Mouse (Mus musculus) adrenal gland, adult 8-10 months (tissue): ENCODE data around the gene Dcaf1. TPM values are rescaled to one million over a fixed set of nuclear protein-coding genes. Genes with fewer than 3 reads are reported as not detected.

Source experiments
- DNase-seq: peaks from one replicate; pipeline ENCODE4 v3.0.0; 2022
- total RNA-seq, 4 experiments: library from RNA; stranded (reverse); gene quantifications; 2 replicates each; pipeline ENCODE4 v1.2.4; 2022

The Dcaf1 gene
- total RNA-seq, result 10 to 100 TPM; 32.4 to 50.2 (median 37.7) TPM

DNA sequence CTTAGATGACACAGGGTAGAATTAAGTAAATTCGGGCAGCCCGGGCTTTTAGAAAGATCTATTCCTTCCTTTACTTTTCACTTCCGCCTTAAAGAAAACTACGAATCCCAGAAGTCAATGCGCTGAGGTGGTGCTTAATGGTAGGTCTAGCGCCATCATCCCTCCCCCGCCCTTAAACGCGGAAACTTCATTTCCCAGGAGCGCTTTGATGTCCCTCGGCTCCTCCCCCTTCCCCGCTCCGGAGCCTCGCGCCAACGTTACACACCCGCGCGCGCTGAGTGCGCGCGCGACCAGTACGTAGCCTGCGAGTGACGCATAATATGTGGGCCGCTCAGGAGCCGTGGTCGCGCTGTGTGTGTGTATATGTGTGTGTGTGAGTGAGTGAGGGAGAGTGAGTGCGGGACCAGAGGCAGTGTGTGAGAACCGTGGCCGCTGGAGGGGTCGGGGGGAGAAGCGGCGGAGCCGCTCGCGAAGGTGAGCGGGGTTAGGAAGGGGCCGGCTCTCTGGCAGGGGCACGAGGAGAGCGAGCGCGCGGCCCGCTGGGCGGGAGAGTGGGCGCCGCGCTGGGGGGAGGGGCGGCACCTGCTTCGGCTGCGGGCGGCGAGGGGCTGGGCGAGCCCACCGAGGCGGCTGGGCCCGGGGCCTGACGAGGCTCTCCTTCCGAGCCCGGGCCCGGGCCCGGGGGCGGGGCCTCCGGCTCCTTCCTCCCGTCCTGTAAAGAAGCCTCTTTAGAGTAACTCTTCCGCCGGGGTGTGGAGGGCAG lies at the start of gene Dcaf1:
Gene Dcaf1 (plus strand): TSS at position 257 of the 763 bp plus-strand sequence.
- peak; percentile 92 for DNase-seq

DNA sequence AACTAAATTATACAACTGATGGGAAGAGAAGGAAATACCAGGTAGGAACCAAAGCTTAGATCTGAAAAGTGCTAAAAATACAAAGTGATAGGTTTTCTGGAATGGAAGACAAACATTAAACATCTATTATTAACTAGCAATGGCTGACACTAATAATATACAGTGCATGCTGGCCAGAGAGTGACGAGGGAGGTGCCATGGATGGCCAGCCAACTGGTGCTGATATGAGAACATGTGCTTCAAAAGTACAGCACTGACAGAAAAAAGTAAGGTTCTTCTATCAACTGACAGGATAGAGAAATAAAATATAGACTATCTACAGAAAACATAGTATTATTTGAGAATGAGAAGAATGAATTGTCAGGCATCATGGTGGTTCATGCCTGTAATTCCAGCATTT lies 45.6 kb upstream of the Dcaf1 start:
- DNase-seq, result no peak

DNA sequence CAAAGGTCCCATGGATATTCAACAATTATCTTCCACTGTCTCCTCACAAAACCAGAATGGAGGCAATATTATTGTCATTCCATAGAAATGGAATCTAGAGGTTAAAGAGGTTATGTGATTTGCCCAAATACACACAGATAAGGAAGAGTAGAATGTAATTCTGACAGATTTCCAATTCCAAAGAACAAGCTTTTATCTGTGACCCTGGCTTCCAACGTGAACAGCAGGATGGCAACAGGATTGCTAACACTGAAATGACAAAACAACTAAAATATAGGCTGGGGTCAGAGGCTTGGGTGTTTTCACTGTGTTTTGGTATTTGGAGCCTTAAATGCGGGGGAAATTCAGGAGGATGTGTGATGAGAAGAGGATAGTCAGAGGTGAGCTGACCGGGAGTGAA lies 44.3 kb upstream of the Dcaf1 start:
- DNase-seq, result no peak

DNA sequence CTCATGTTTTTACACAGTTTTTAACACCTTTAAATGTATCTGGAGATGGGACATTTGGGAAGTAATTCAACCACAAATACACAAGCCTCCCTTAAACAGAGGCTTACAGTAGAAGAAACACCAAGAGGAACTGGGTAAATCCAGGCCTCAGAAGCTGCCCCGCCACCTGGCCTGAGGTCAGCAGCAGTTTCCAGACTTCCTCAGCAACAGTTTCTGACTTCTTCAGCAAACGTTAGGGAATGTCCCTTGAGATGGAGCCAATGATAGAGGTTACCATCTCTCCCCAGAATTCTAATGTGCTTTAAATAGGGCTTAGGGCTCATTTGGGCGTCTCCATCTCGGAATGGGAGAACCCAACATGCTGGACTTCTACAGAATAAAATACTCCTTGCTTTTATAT lies 43.4 kb upstream of the Dcaf1 start:
- no peak for DNase-seq

DNA sequence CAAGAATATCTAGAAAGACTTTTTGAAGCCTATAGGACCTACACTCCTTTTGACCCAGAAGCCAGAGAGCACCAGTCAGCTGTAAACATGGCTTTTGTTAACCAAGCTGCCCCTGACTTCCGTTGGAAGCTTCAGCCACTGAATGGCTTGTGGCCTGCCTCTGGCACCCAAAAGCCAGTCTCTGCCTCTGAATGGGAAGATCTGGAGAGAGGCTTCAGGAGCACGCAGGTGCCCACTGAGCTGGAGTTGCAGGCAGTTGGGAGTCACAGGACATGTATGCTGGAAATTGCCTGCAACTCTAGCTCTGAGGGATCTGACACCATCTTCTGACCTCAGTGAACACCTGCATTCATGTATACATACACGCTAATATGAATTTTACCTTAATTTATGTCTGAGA lies 41.6 kb upstream of the Dcaf1 start:
- no peak for DNase-seq

DNA sequence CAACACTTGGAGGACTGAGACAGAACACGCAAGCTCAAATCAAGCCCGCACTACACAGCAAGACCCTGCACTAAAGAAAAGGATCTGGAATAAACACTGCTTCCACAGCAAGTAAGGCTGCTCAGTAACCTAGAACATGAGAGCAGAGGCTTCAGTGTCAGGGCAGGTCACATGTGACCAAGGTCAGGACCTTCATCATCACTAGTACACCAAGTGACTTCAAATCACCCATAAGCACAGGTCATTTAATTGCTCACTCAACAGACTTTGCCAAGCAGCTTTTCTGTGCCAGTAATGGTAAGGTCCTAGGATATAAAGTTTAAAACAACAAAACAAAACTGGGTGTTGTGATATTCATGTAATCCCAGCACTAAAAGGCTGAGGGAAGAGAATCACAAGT lies 38.1 kb upstream of the Dcaf1 start:
- peak; percentile 23 for DNase-seq

DNA sequence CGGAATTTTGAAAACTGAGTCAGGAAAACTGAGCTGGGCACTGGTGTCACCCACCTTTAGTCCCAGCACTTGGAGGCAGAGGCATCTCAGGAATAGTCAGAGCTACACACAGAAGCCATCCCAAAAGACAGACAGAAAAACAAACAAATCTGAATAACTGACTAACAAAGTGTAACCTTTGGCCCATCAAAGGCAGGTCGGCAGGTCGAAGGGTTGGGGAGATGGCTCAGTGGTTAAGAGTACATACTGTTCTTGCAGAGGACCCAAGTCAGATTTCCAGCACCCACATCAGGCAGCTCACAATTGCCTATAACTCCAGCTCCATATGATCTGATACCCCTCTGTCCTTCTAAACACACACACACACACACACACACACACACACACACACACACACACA lies 36.5 kb upstream of the Dcaf1 start:
- no peak for DNase-seq

DNA sequence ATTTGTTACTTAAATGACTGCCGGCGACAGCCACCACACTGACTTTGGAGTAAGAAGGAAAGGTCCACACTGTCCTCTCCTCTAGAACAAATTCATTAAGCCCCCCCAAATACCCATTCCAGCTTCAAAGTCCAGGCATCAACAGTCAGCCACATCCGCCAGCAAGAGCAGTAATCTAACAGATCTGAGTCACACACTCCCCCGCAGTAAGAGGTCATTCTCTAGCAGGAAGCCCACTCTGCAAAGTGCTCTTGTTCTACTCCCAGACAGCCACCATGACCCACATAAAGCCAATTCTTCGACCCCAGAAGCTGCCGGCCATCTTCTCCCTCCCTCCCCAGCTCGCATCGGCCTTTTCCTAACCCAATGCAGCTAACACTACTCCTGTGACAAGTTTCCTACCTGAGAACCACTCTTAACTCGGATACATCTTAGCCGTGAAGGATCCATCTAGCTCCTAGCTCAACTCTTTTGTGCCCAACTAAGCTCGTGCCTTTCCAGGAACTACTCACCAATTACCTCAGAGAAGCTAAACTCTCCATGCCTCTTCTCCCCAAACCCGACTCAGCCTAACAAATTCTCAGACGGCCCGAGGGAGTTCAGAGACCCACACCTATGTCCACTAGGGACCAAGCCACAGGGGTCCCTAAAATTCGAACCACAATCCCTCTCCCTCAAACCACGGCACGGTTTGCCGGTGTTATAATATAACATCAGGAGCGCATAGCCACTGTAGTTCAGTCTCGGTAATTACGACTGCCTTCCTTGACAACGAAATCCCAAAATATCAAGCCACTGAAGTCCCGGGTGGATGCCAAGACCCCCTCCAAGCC lies 33.5 kb upstream of the Dcaf1 start:
- no peak for DNase-seq

DNA sequence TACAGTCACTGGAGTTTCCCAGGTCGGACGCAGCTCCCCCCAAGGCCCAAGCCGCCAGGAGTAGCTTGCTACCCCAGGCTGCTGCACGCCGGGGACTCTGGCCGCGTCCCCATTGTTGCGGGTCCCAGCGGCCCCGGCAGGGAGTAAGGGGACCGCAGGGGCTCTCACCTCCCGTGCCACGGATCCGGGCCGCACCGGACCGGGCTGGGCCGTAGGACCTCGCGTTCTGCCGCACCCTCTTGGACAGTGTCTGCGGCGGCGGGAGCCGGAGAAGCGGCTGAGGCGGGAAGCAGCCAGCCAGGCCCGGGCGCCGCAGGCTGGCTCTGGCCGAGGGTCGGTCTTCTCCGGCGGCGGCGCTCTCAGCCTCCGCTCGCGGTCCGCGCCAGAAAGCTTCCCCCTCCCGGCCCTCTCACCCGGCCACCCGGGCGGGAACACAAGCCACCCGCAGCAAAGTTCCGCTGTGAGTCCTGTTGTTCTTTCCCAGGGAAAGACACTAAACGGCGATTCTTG lies 32.8 kb upstream of the Dcaf1 start, which contains the start of gene Rad54l2:
Gene Rad54l2 (minus strand): TSS at position 383 of the 510 bp plus-strand sequence.
- peak; percentile 74 for DNase-seq

DNA sequence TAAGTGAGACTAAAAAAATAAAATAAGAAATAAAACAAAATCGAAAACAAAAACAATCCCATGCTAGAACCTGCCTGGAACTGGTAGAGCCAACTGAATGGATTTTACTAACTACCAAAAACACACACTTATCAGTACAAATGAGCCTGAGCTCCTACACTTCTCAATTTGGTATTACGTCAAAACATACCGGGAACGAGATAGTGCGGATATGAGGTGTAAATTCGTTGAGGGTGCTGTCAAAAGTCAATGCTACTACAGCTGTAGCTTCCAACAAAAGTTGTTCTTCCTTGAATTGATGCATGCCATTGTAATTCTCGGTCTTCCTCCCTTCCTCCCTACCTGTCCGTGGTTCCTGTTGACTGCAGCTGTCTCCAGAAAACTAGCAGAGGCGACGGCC lies 32.3 kb upstream of the Dcaf1 start:
- no peak for DNase-seq

DNA sequence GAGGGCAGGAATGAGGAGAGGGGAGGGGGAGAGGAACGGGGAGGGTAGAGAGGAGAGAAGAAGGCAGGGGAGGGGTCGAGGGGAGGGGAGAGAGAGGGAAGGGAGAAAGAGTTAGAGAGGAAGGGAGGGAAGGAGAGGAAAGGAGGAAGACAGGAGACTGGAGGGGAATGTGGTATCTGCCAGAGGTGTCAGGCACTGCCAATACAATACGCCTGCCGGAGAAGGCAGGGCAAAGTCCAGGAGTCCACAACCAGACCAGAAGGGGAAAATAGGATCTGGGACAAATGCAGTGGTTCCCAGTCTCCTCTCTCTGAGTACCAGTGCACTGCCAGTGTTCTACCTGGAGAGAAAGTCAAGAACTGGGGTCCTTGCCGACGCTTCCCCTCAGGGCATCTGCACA lies 30.8 kb upstream of the Dcaf1 start:
- no peak for DNase-seq

DNA sequence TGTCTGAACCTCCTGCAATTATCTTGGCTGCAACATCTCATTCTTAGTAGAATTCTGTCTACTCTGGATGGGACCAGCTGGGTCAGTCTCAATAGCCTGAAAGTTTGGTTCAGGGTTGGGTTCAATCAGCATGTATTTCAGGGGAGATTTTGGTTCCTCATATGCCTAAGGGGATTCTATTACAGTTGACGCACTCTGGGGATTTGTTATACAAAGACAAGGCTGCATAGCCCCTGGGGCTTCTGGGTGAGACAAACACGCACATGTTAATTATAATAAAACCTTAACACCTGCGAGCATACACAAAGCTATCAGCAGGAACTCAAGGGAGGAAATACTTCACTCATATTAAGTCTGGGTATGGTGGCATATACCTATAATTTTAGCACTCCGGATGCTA lies 15.2 kb upstream of the Dcaf1 start:
- no peak for DNase-seq

DNA sequence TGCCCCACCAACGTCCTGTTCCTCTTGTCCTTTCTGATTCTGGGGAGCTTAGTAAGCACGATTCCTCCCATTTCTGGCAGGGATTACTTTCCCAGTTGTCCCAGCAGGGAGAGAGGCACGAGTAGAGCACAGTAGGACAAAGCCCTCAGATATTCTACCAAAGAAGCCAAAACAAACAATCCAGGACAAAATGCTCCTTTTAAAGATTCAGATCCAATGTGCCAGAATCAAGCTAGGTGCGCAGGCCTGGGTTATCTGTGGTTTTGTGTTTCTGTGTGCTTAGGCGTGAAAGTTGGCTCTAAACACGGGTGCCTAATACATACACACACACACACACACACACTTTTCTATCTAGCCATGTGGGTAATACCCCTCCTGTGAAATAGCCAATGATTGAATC lies 3.5 kb upstream of the Dcaf1 start:
- DNase-seq, result no peak

DNA sequence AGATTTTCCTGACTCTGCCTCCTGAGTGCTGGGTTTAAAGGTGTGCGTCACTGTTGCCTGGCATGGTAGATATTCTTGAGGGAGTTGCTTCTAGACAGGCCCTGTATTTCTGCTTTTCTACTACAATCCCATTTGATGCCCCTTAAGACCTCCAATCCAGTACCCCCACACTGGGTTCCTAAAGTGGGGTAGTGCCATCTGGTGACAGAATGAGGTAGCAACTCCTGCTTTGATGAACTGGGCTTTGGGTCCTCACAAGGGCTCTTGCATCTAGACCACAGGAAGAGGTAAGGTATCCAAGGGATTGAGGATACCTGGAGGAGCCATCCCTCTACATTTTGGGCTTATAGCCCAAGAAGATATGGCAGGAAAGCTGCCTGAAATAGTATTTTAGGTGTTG lies 2.5 kb upstream of the Dcaf1 start:
- no peak for DNase-seq

DNA sequence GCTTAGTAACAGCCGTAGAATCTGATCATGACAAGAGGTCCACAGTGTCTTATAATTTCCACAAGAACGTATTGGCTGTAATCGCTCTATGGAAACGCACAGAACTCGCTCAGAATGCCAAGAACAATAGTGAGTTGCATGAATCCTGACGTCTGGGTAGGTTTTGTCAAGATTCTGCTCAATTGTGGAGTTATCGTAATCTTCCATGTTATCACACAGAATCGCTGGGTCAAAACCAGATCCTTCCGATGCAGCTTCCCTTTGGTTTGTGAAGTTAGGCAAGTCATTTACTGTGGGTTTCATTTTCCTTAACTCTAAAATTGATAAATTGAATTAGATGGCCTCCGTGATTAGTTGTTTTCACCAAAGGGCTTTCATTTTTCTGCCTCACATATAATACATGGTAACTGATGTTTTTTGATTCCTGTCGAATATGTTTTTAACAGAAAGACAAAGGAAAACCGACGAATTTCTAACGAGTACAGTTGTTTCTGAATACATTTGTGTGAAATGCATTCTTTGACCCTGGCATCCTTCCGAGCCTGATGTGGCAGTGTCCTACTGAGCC lies 540 bp upstream of the Dcaf1 start:
- DNase-seq, result no peak

DNA sequence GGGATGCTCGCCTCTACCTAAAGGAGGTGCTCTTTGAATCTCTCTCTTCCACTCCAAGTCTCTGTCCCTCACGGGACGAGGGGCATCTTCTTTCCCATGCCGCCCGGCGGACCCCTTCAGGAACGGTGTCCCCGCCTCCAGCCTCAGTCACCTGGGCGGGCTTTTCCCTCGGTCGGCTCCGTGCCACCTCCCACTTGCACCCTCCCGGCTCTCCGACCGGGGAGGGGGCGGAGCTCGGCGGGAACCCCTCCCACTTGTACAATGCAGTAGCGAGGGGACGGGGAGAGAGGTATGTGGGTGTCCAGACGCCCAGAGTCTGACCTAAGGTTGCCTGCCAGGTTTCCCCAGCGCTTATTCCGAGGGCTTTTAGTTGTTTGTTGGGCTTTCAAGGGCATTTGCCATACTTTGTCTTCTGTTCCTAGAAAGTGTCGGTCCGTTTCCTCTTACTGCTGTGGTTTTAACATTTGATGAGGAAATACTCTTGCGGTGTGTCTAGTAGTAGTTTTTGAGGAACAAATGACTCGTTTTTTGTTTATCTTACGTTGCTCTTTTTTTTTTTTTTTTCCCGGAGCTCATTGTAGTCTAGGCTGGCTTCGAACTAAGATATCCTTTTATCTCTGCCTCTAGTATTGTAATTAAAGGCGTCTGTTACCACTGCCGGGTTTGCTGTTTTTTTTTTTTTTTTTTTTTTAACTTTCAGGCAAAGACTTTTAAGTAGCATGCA lies 869 bp downstream of the Dcaf1 start:
- peak; percentile 89 for DNase-seq

DNA sequence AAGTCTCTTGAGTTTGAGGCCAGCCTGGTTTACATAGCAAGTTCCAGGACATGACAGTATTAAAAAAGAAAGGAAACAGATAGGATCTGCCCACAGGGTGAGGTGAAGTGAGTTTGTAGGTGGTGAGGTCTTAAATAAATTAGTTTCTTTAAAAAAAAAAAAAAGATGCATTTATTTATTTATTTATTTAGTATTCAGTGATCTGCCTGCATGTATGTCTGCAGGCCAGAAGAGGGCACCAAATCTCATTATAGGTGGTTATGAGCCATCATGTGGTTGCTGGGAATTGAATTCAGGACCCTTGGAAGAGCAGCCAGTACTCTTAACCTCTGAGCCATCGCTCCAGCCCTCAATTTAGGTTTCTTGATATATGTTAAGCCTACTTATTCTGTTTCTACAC lies 18.9 kb downstream of the Dcaf1 start:
- no peak for DNase-seq

DNA sequence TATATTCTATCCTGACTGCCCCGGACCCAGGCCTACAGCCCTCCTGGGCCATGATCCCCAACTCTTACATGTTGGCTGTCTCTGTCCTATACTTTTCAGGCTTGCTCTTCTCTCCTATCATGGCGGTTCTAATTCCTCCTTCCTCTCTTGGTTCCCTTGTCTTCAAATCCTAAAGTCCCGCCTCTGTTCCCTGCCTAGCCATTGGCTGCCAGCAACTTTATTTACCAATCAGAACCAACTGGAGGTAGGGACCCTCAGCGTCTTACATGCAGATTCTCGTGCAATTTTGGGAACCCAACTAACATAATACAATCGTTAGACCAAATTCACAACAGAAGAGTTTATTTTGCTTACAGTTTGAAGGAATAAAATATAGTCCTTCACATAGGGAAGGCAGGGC lies 21.1 kb downstream of the Dcaf1 start:
- DNase-seq, result no peak

DNA sequence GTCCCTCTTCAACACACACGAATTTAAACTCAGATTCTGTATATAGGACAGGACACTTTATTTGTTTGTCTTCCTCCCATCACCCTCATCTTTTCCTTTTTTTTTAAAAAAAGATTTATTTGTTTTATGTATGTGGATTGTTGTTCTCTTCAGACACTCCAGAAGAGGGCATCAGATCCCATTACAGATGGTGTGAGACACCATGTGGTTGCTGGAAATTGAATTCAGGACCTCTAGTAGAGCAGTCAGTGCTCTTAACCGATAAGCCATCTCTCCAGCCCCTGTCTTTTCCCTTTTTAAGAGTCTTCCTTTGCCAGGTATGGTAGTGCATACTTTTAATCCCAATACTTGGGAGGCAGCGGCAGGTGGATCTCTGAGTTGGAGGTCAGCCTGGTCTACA lies 35.0 kb downstream of the Dcaf1 start:
- DNase-seq, result no peak

DNA sequence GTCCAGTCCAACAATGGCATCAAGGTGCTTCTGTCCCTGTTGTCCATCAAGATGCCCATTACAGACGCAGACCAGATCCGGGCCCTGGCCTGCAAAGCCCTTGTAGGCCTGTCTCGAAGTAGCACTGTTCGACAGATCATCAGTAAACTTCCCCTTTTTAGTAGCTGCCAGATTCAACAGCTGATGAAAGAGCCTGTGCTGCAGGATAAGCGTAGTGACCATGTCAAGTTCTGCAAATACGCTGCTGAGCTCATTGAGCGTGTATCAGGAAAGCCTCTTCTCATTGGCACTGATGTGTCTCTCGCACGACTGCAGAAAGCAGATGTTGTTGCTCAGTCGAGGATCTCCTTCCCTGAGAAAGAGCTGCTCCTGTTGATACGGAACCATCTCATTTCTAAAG lies 36.4 kb downstream of the Dcaf1 start:
- no peak for DNase-seq

DNA sequence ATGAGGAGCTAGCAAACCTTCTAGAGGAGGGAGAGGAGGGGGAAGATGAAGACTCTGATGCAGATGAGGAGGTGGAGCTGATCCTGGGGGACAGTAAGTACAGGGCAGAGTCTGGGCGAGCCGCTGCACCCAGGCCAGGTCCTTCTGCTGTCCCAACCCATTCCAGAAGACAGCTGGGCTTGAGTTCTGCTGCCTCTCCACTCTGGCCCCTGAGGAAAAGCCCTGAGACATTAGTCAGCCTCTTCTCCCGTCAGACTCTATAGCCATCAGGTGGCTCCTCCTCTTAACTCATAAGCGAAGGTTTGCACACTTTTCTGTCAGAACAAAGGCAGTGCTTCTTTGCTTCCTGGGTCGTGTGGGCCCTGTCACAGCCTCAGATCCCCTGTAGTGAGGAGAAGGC lies 52.5 kb downstream of the Dcaf1 start:
- no peak for DNase-seq

DNA sequence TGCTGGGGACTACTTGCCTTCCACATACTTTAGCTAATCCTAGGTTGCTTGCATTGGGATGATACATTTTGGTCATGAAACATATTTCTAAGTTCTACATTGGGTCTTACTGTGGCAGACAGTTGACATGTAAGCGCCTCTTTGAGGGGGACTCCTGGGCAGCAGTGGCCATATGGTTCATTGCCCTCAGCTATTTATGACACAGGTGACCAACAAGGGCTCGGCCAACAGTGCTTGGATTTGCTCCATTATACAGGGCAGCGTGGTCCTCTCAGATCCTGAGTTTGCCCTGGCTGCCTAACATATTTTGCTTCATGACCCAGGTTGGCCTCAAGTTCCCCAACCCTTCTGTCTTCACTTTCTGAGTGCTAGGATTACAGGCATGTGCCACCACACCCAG lies 55.0 kb downstream of the Dcaf1 start:
- DNase-seq, result no peak

DNA sequence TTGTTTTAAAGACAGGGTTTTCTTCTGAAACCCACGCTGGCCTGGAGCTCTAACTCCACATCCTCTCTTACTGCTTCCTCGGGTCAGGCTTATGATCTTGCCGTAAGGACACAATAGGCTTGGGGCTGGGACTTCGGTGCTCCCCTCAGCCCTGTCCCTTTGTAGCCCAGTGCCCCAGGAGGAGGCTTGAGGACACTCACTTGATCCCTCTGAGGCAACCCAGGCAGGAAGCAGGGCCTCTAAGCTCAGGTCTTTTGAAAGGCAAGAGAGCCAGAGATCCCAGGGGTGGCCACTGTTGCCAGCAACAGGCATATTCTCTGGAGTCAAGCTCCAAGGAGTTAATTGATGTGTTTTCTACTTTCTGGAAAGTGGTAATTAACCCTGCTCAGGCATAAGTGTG lies 57.8 kb downstream of the Dcaf1 start:
- DNase-seq, result no peak
